In the genomic region with DNA sequence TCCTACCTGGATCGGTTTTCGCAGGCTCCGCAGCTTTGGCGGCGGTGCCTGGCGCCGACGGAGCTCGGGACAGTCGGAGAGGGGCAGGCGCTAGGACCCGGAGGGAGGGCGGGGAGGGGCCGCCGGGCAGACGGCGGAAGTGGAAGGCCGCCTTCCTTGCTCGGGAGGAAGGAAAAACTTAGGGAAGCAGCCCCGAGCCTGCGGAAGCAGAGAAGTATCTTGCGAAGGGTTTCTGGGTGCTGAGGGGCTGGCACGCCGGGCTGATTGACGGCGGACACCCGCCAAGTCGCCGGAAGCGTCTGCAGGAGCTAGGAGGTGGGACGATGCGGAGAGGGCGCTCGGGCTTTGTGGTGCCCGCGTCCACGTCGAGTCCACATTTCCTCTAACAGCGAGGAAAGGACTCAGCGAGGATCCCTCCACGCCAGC, we compare ENCODE assay signal across 8 mouse cellular contexts. TPM values are rescaled to one million over a fixed set of nuclear protein-coding genes. Genes with fewer than 3 reads are reported as not detected.
DNase-seq lines count a peak whose midpoint lies in the region; ATAC-seq and TF ChIP-seq lines count a peak whose summit lies in the region.

A gene (plus strand): TSS at position 181 of the 426 bp plus-strand sequence.

- peak within 1 kb of the TSS; percentile 95 for H3K4me2 ChIP-seq in heart, embryonic 13.5 days
- H3K4me2 ChIP-seq in kidney, postnatal 0 days (ENCODE audit: low read length) = peak within 1 kb of the TSS; percentile 66
- H3K4me2 ChIP-seq in stomach, embryonic 15.5 days = peak within 1 kb of the TSS; percentile 84

- 0 out of 2 replicates have a peak, but pooled peaks have one; percentile 16 for TF ChIP-seq POLR2A in liver, adult 2 months (IDR thresholded peaks at IDR 0.05; ENCODE audit: extremely low read depth, insufficient read depth, low read length)

- peaks cover 4% of the 10 kb centered on the region; the same call in 1 of the 2 replicates for H3K27me3 ChIP-seq in erythroblast, embryonic 14.5 days (ENCODE audit: control insufficient read depth)
- no peaks in the 10 kb centered on the region for H3K27me3 ChIP-seq in heart, embryonic 13.5 days (replicated peaks)
- H3K27me3 ChIP-seq in kidney, postnatal 0 days (ENCODE audit: insufficient read depth, low read length) = no peaks in the 10 kb centered on the region
- H3K27me3 ChIP-seq in liver, adult 2 months (ENCODE audit: control insufficient read depth, insufficient read depth, low read length) = no peaks in the 10 kb centered on the region
- H3K27me3 ChIP-seq in stomach, embryonic 15.5 days (replicated peaks) = no peaks in the 10 kb centered on the region

- H3K4me3 ChIP-seq in erythroblast, embryonic 14.5 days (replicated peaks) = peak within 1 kb of the TSS; percentile 99
- peak within 1 kb of the TSS; percentile 97 for H3K4me3 ChIP-seq in heart, embryonic 13.5 days
- H3K4me3 ChIP-seq in kidney, postnatal 0 days (replicated peaks; ENCODE audit: low read depth, low read length) = peak within 1 kb of the TSS; percentile 79
- H3K4me3 ChIP-seq in liver, adult 2 months (ENCODE audit: insufficient read depth, low read depth, low read length) = peak within 1 kb of the TSS; percentile 94
- peak within 1 kb of the TSS; percentile 66 for H3K4me3 ChIP-seq in stomach, embryonic 15.5 days (replicated peaks)

- TF ChIP-seq CTCF in kidney, postnatal 0 days (IDR thresholded peaks at IDR 0.05; ENCODE audit: low read depth) = no peak
- no peak for TF ChIP-seq CTCF in liver, adult 2 months (IDR thresholded peaks at IDR 0.05; ENCODE audit: low read depth, low read length)

- H3K9ac ChIP-seq in heart, embryonic 13.5 days = peak within 1 kb of the TSS; percentile 98
- peak within 1 kb of the TSS; percentile 90 for H3K9ac ChIP-seq in kidney, postnatal 0 days (ENCODE audit: low read depth, low read length)
- H3K9ac ChIP-seq in liver, adult 2 months (ENCODE audit: low read depth, low read length) = peak within 1 kb of the TSS; percentile 94
- H3K9ac ChIP-seq in stomach, embryonic 15.5 days = peak within 1 kb of the TSS; percentile 70

- H3K36me3 ChIP-seq in erythroblast, embryonic 14.5 days (ENCODE audit: control insufficient read depth) = peaks cover 66% of the 10 kb centered on the region
- peaks cover 54% of the 10 kb centered on the region for H3K36me3 ChIP-seq in heart, embryonic 13.5 days
- H3K36me3 ChIP-seq in kidney, postnatal 0 days (ENCODE audit: insufficient read depth, low read length) = peaks cover 29% of the 10 kb centered on the region
- H3K36me3 ChIP-seq in liver, adult 2 months (ENCODE audit: control insufficient read depth, insufficient read depth, low read length) = peaks cover 2% of the 10 kb centered on the region
- H3K36me3 ChIP-seq in stomach, embryonic 15.5 days = peaks cover 28% of the 10 kb centered on the region

- peaks cover 35% of the 10 kb centered on the region for H3K9me3 ChIP-seq in erythroblast, embryonic 14.5 days (ENCODE audit: control insufficient read depth, low read length)
- H3K9me3 ChIP-seq in heart, embryonic 13.5 days = no peaks in the 10 kb centered on the region
- no peaks in the 10 kb centered on the region for H3K9me3 ChIP-seq in kidney, postnatal 0 days (replicated peaks; ENCODE audit: low read length)
- H3K9me3 ChIP-seq in stomach, embryonic 15.5 days = no peaks in the 10 kb centered on the region

- peak; percentile 92 for DNase-seq in 3134 (ENCODE audit: extremely low read depth, insufficient read length, low spot score)
- peak; percentile 82 to 94 for DNase-seq in adrenal gland, adult (ENCODE audit: inconsistent age in 2 of 2, low spot score in 1 of 2)
- peak; percentile 93 for DNase-seq in kidney, postnatal 0 days (ENCODE audit: low spot score)
- DNase-seq in liver, adult 2 months (ENCODE audit: extremely low read depth, low read depth, low spot score) = peak; percentile 80

- WGBS in heart, embryonic 13.5 days = 0% methylated on average over 41 of the region's 41 CpGs
- WGBS in kidney, postnatal 0 days = 0% methylated on average over 40 of the region's 41 CpGs
- WGBS in liver, adult 2 months = under 1% methylated on average over 41 of the region's 41 CpGs
- WGBS in stomach, embryonic 15.5 days = under 1% methylated on average over 40 of the region's 41 CpGs

- peak; percentile 74 for ATAC-seq in heart, embryonic 13.5 days (ENCODE audit: extremely low read depth, insufficient number of reproducible peaks, low FRiP score, low TSS enrichment)
- ATAC-seq in kidney, postnatal 0 days (replicated peaks; ENCODE audit: low FRiP score, low read depth) = peak; percentile 88
- peak; percentile 48 for ATAC-seq in monocyte, adult 5-6 weeks (replicated peaks; ENCODE audit: insufficient number of reproducible peaks, low FRiP score, low TSS enrichment, poor library complexity, severe bottlenecking)
- ATAC-seq in stomach, embryonic 15.5 days (ENCODE audit: insufficient read depth, low FRiP score, low read depth) = peak; percentile 85

- peak within 1 kb of the TSS; percentile 99 for H3K27ac ChIP-seq in heart, embryonic 13.5 days (replicated peaks)
- peak within 1 kb of the TSS; percentile 98 for H3K27ac ChIP-seq in kidney, postnatal 0 days
- H3K27ac ChIP-seq in liver, adult 2 months (replicated peaks; ENCODE audit: insufficient read depth, low read depth, low read length) = peak within 1 kb of the TSS; percentile 90
- peak within 1 kb of the TSS; percentile 97 for H3K27ac ChIP-seq in stomach, embryonic 15.5 days

- peaks cover 46% of the 10 kb centered on the region for H3K4me1 ChIP-seq in erythroblast, embryonic 14.5 days (ENCODE audit: control insufficient read depth)
- peaks cover 31% of the 10 kb centered on the region for H3K4me1 ChIP-seq in heart, embryonic 13.5 days
- H3K4me1 ChIP-seq in kidney, postnatal 0 days (replicated peaks; ENCODE audit: insufficient read depth, low read length) = peaks cover 16% of the 10 kb centered on the region; the same call in 1 of the 2 replicates
- H3K4me1 ChIP-seq in liver, adult 2 months (ENCODE audit: control insufficient read depth, insufficient read depth, low read length) = peaks cover 6% of the 10 kb centered on the region
- H3K4me1 ChIP-seq in stomach, embryonic 15.5 days = peaks cover 18% of the 10 kb centered on the region

- peaks cover 16% of the 10 kb centered on the region; the same call in 1 of the 2 replicates for H3K79me2 ChIP-seq in liver, adult 2 months (ENCODE audit: control insufficient read depth, insufficient read depth, low read length)

RNA-seq across cellular contexts. Expression of the gene that starts here (rescaled TPM):
- polyA plus RNA-seq in erythroblast, embryonic 14.5 days (2012) = 1.3 TPM in 2 replicates
- 5.6 and 6.6 TPM in 2 replicates for polyA plus RNA-seq in heart, embryonic 13.5 days (2015; fragmentation: Nextera tagmentation; extraction: Ambion mirVana)
- 7.4 and 7.5 TPM in 2 replicates for polyA plus RNA-seq in kidney, postnatal 0 days (2015; fragmentation: Nextera tagmentation; extraction: Ambion mirVana)
- 8.8 and 11.5 TPM in 2 replicates for total RNA-seq in liver, adult 2 months (2014; rRNA removed)
- polyA plus RNA-seq in liver, adult 2 months (2012; rRNA removed) = 6.0 and 7.4 TPM in 2 replicates
- total RNA-seq in monocyte, adult 5-6 weeks (2017) = 49.9 to 74.6 TPM (median 50.8 TPM) in 3 replicates
- polyA plus RNA-seq in stomach, embryonic 15.5 days (2015; fragmentation: Nextera tagmentation; extraction: Ambion mirVana) = 9.1 and 10.9 TPM in 2 replicates

Comparison
In these comparisons a context has a peak if more than half of its experiments do, and no peak if none do; other contexts are left out.
1. Peak in every context shown above with its lines: DNase-seq, ATAC-seq, H3K4me3 ChIP-seq and H3K27ac ChIP-seq.